In genomic region chr5:142149594-142149993, GRCm38 (mm10) we compare ENCODE assay signal across 9 mouse cellular contexts.
DNase-seq lines count a peak whose midpoint lies in the region.
"Had no signal": no experiment of that assay in that cellular context is flagged by ENCODE, and none has a peak within 500 bp of the region (broad histone marks: within the 10 kb centered on the region; RNA-seq: fewer than 3 reads in every experiment).

No protein-coding gene starts in this region.

- DNase-seq in kidney, adult 11 months: peak; percentile 2
- no peak for DNase-seq in kidney, adult 8-10 months
- DNase-seq in right cerebral cortex, adult 18-20 months: peak; percentile 9
- DNase-seq in right cerebral cortex, postnatal 25 days: no peak
- peak; percentile 78 to 82 for DNase-seq in cerebellum, postnatal 25 days
- DNase-seq in layer of hippocampus, postnatal 14 days (ENCODE audit: low spot score in 2 of 2): peak; percentile 47 to 70
- DNase-seq in B cell, adult 2 months: no peak
- no peak for DNase-seq in adrenal gland, adult 18-20 months (ENCODE audit: low spot score in 2 of 2)
- DNase-seq: adrenal gland, adult 8-10 months had no signal

Comparison
In these comparisons a context has a peak if more than half of its experiments do, and no peak if none do; other contexts are left out.
1. DNase-seq: peak in kidney, adult 11 months (single experiment), right cerebral cortex, adult 18-20 months (single experiment), cerebellum, postnatal 25 days (2 of 2) and layer of hippocampus, postnatal 14 days (2 of 2); none in kidney, adult 8-10 months (0 of 2), right cerebral cortex, postnatal 25 days (single experiment), B cell, adult 2 months (0 of 2) and adrenal gland, adult 18-20 months (0 of 2).